16 mouse cellular contexts compared by ENCODE assay signal in the genomic region with DNA sequence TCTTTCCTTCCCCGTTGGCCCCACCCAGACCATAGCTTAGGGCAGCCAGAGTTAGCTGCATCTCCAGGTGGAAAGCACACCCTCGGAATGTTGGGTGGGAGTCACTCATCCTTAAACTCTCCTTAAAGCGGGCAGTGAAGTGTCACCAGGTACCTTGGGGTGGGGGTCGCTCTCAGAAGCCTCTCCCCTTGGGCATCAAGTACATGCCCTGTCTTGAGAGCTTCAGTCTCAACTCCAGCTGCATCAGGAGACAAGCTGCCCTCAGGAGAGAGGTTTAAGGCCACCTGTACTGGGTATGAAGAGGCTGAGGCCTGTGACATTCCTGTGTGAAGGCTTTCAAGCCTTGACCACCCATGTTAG. TPM values are rescaled to one million over a fixed set of nuclear protein-coding genes. Genes with fewer than 3 reads are reported as not detected.
A peak's percentile ranks its signal among the peaks of the same experiment; 100 is the strongest.
DNase-seq lines count a peak whose midpoint lies in the region; ATAC-seq and TF ChIP-seq lines count a peak whose summit lies in the region.
"Had no signal": no experiment of that assay in that cellular context is flagged by ENCODE, and none has a peak within 500 bp of the region (broad histone marks: within the 10 kb centered on the region; RNA-seq: fewer than 3 reads in every experiment).

No protein-coding gene starts in this region.

- H3K36me3 ChIP-seq in hindbrain, embryonic 13.5 days = no peaks in the 10 kb centered on the region
- H3K36me3 ChIP-seq in midbrain, embryonic 15.5 days (replicated peaks) = no peaks in the 10 kb centered on the region
- H3K36me3 ChIP-seq: limb, embryonic 12.5 days had no signal

- no peak overlapping the region for H3K4me3 ChIP-seq in layer of hippocampus, adult 2 months
- peak overlapping the region; percentile 85; the same call in 1 of the 2 replicates for H3K4me3 ChIP-seq in hindbrain, embryonic 13.5 days
- peak overlapping the region; percentile 87; the same call in 1 of the 2 replicates for H3K4me3 ChIP-seq in midbrain, embryonic 15.5 days

- no peak for DNase-seq in layer of hippocampus, adult 2 months (ENCODE audit: low spot score in 2 of 2)
- no peak for DNase-seq in layer of hippocampus, postnatal 10 days (ENCODE audit: low spot score in 2 of 2)
- no peak for DNase-seq in right cerebral cortex, postnatal 10 days (ENCODE audit: low spot score in 2 of 2)
- DNase-seq in thymus, postnatal 4 days = no peak
- DNase-seq: gastrocnemius, postnatal 36 days; lung, adult 2 months had no signal

- H3K4me2 ChIP-seq in hindbrain, embryonic 13.5 days = peak overlapping the region; percentile 74
- peak overlapping the region; percentile 56 for H3K4me2 ChIP-seq in midbrain, embryonic 15.5 days

- peak overlapping the region; percentile 99; the same call in 1 of the 2 replicates for H3K27ac ChIP-seq in layer of hippocampus, adult 2 months
- peak overlapping the region; percentile 100 for H3K27ac ChIP-seq in hindbrain, embryonic 13.5 days
- H3K27ac ChIP-seq in midbrain, embryonic 15.5 days = peak overlapping the region; percentile 98
- H3K27ac ChIP-seq: kidney, postnatal 0 days; limb, embryonic 12.5 days had no signal

- peaks cover 20% of the 10 kb centered on the region for H3K27me3 ChIP-seq in hindbrain, embryonic 13.5 days
- no peaks in the 10 kb centered on the region for H3K27me3 ChIP-seq in midbrain, embryonic 15.5 days (replicated peaks)

- H3K9me3 ChIP-seq in hindbrain, embryonic 13.5 days = no peaks in the 10 kb centered on the region
- no peaks in the 10 kb centered on the region for H3K9me3 ChIP-seq in midbrain, embryonic 15.5 days
- H3K9me3 ChIP-seq: limb, embryonic 12.5 days had no signal

- peaks cover 77% of the 10 kb centered on the region for H3K4me1 ChIP-seq in hindbrain, embryonic 13.5 days (replicated peaks)
- peaks cover 43% of the 10 kb centered on the region for H3K4me1 ChIP-seq in midbrain, embryonic 15.5 days

- H3K9ac ChIP-seq in hindbrain, embryonic 13.5 days = peak overlapping the region; percentile 100
- peak overlapping the region; percentile 98; the same call in 1 of the 2 replicates for H3K9ac ChIP-seq in midbrain, embryonic 15.5 days
- H3K9ac ChIP-seq: limb, embryonic 12.5 days had no signal

- 8% methylated on average over 4 of the region's 4 CpGs for WGBS in hindbrain, embryonic 13.5 days
- 11% methylated on average over 4 of the region's 4 CpGs for WGBS in midbrain, embryonic 15.5 days

- ATAC-seq in hindbrain, embryonic 13.5 days (ENCODE audit: low FRiP score) = no peak
- no peak for ATAC-seq in midbrain, embryonic 15.5 days (replicated peaks)
- ATAC-seq in CD4-positive, CD25-positive, alpha-beta regulatory T cell, adult 4 months = no peak
- ATAC-seq in granulocyte monocyte progenitor cell, adult 5-6 weeks (replicated peaks; ENCODE audit: poor library complexity, severe bottlenecking) = no peak

- TF ChIP-seq CTCF in layer of hippocampus, adult 2 months (conservative IDR thresholded peaks at IDR 0.05) = no peak

RNA-seq across cellular contexts. Expression of a gene that starts 30.8 kb away (rescaled TPM):
- total RNA-seq in layer of hippocampus, adult 2 months (2021) = 10 to 100 TPM; 54.1 to 54.2 TPM
- 10 to 100 TPM; 61.8 to 64.6 TPM for total RNA-seq in layer of hippocampus, postnatal 10 days (2021)
- polyA plus RNA-seq in hindbrain, embryonic 13.5 days (2015; fragmentation: Nextera tagmentation; extraction: Ambion mirVana) = 42.2 and 47.6 TPM in 2 replicates
- polyA plus RNA-seq in midbrain, embryonic 15.5 days (2015; fragmentation: Nextera tagmentation; extraction: Ambion mirVana) = 52.0 and 52.2 TPM in 2 replicates
- polyA plus RNA-seq in CD4-positive, CD25-positive, alpha-beta regulatory T cell, adult 4 months (2017; shearing (Covaris generic)) = 1 to 10 TPM; 7.5 to 9.2 TPM
- total RNA-seq in granulocyte monocyte progenitor cell, adult 5-6 weeks (2014; fragmentation: Nextera tagmentation) = 46.7 and 63.6 TPM in 2 replicates
- total RNA-seq in granulocyte monocyte progenitor cell, adult 5-6 weeks (2017) = 34.0 and 35.8 TPM in 2 replicates

RNA-seq across cellular contexts. Expression of a gene that starts 38.9 kb away (rescaled TPM):
- total RNA-seq in layer of hippocampus, adult 2 months (2021) = not detected
- not detected for total RNA-seq in layer of hippocampus, postnatal 10 days (2021)
- 0.17 and 0.35 TPM in 2 replicates for polyA plus RNA-seq in hindbrain, embryonic 13.5 days (2015; fragmentation: Nextera tagmentation; extraction: Ambion mirVana)
- polyA plus RNA-seq in midbrain, embryonic 15.5 days (2015; fragmentation: Nextera tagmentation; extraction: Ambion mirVana) = 0.10 and 0.31 TPM in 2 replicates
- polyA plus RNA-seq in CD4-positive, CD25-positive, alpha-beta regulatory T cell, adult 4 months (2017; shearing (Covaris generic)) = not detected
- not detected in 2 replicates for total RNA-seq in granulocyte monocyte progenitor cell, adult 5-6 weeks (2014; fragmentation: Nextera tagmentation)
- not detected in 2 replicates for total RNA-seq in granulocyte monocyte progenitor cell, adult 5-6 weeks (2017)
- total RNA-seq: gastrocnemius, postnatal 36 days; MEL had no signal
- polyA plus RNA-seq: heart, embryonic 14.5 days; kidney, postnatal 0 days; limb, embryonic 12.5 days; lung, adult 2 months; small intestine, adult 2 months; stomach, embryonic 16.5 days had no signal
